Mouse (Mus musculus) v-Abl transformed pro-B cells (cell line): ENCODE results near the gene Pex19.

ENCODE experiments used
- in situ Hi-C, 2 experiments: fragments of 400-800 bp; cut with MboI; formaldehyde crosslinking; loops; one replicate each; pipeline ENCODE4 v1.15.1; 2025; ENCODE audit not compliant: unreplicated experiment in 2 of 2

Gene Pex19

DNA sequence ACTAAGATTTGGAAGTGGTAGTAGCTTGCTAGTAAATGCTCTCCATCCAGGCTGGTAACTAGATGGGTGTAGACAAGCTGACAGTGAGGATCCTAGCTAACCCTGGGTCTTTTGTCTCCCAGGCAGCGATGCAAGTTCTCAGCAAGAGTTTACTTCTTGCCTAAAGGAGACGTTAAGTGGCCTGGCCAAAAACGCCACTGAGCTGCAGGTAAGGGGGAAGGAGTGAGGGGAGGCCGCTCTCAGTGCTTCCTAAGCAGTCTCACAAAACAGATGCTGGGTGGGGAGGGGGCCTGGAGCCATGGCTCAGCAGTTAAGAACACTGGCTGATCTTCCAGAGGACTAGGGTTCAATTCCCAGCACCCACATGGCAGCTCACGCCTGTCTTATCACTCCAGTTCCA is 3.2 kb downstream of the Pex19 start:
- in situ Hi-C loops, result loop anchor here (25.0 kb wide), 1 partner anchor 383 kb away; the partner anchor contains the start of genes Cfap45 (in 2 of the 2) and Tagln2 (in 2 of the 2)

DNA sequence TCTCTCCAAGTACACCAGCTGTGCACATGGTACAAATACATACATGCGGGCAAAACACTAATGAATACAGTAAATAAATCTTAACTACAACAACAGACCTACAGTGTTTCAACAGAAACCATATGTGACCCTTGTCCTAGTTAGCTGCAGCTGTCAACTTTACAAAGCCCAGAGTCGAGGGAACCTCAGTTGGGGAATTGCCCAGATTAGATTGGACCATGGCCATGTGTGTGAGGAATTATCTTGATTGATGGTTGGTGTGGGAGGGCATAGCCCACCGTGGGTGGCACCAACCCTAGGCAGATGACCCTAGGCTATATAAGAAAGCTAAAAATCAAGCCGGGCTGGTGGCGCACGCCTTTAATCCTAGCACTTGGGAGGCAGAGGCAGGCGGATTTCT is 5.8 kb downstream of the Pex19 start:
- in situ Hi-C loops, result loop anchor here (25.0 kb wide), 1 partner anchor 380 kb away; the partner anchor contains the start of genes Cfap45 (in 2 of the 2) and Tagln2 (in 2 of the 2)

DNA sequence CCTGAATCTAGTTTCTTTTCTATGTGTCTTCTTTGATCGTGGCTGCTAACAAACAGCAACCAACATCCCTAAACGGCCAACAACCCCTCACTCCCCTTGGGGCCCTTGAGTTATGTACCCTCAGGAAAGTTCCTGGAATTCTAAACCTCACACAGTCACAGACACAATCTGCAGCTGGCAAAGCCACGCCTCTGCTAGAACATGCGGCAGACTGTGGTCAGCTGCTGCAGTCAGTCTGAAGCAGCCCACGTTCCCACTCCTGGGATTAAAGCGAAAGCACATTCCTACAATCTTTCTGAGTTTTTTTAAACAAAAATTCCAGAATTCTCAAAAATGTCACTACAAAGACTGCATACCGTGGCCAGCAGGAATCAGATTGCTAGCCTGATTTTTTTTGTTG is 7.0 kb downstream of the Pex19 start:
- in situ Hi-C loops, result loop anchor here (25.0 kb wide), 1 partner anchor 379 kb away; the partner anchor contains the start of genes Cfap45 (in 2 of the 2) and Tagln2 (in 2 of the 2)

DNA sequence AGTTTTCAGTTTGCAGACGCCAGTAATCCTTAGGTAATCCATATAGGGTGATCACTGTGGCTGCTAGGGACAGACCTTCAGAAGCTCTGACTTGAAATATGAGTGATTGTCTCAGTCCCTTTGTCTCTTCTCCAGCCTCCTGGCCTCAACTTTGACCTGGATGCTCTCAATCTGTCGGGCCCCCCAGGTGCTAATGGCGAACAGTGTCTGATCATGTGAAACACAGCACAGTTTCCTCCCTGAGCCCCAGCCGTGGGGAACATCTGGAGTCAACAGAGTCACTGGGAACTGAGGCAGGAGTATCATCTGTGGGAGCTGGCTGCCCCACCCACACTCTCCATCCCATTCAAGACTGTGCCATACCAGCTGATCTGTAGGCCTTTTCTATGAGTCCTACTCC is 7.5 kb downstream of the Pex19 start:
- in situ Hi-C loops, result loop anchor here (25.0 kb wide), 1 partner anchor 378 kb away; the partner anchor contains the start of genes Cfap45 (in 2 of the 2) and Tagln2 (in 2 of the 2)

DNA sequence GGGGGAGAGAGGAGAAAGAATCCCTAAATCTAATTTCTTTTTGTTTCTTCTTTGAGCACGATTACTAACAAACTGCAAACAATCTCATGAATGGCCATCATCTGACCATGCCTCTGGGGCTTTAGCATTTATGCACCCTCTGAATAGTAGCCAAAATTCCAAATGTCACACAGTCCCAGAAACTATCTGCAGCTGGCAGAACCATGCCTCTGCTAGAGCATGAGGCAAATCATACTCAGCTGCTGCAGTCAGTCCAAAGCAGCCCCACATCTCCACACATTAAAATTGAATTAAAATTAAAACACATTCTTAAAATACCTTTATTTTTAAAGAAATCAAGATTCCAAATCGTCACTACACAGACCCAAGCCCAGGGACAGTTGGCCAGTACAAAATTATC is 13.6 kb downstream of the Pex19 start:
- in situ Hi-C loops, result loop anchor here (25.0 kb wide), 1 partner anchor 372 kb away; the partner anchor contains the start of genes Cfap45 (in 2 of the 2) and Tagln2 (in 2 of the 2)

DNA sequence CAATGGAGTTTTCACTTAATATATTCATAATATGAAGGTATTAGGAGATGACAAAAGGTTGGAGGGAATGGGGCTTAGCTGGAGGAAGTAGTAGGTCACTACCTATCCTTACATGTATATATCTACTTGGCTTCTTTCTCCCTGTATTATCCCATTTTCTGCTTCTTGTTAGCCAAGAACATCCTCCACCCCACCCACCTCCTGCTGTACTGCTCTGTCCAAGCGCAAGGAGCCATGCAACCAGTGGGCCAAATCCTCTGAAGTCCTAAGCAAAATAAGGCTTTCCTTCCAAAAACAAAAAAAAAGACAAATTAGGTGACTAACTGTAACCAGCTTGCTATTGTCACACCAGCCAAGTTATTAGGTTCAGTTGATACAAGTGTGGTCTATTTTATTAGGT is 14.3 kb downstream of the Pex19 start:
- in situ Hi-C loops, result loop anchor here (25.0 kb wide), 1 partner anchor 371 kb away; the partner anchor contains the start of genes Cfap45 (in 2 of the 2) and Tagln2 (in 2 of the 2)

DNA sequence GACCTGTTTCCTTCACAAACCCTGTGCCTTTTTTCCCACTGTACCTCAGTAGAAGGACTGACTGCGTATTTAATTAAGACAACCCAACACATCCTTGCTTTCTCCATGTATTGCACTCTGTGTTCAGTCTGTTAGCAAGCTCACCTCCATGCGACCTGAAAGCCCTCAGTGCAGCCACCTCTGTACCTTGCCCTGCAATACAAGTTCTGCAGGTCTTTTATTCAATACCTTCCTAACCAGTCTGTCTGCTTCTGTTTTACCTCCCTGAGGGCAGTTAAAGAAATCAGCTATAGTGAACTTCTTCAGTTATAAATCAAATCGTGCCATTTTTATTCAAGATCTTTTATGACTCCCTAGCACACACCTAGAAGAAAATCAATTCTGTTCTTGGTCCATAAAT is 15.0 kb downstream of the Pex19 start:
- in situ Hi-C loops, result loop anchor here (25.0 kb wide), 1 partner anchor 371 kb away; the partner anchor contains the start of genes Cfap45 (in 2 of the 2) and Tagln2 (in 2 of the 2)

DNA sequence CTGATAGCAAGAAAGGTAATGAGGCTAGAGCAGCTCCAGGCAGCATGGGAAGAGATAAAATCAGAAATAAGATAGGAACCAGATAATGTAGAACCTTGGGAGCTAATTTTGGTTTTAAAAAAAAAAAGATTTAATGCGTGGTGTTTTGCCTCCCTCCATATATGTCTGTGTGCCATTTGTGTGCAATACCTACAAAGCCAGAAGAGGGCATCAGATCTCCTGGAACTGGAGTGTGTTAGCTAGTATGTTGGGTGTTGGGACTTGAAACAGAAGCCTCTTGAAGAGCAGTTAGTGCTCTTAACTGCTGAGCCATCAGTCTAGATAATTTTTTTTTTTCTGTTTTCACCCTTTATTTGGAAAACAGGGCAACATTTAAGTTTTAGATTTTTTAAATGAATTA is 17.0 kb downstream of the Pex19 start:
- in situ Hi-C loops, result loop anchor here (25.0 kb wide), 1 partner anchor 369 kb away; the partner anchor contains the start of genes Cfap45 (in 2 of the 2) and Tagln2 (in 2 of the 2)

DNA sequence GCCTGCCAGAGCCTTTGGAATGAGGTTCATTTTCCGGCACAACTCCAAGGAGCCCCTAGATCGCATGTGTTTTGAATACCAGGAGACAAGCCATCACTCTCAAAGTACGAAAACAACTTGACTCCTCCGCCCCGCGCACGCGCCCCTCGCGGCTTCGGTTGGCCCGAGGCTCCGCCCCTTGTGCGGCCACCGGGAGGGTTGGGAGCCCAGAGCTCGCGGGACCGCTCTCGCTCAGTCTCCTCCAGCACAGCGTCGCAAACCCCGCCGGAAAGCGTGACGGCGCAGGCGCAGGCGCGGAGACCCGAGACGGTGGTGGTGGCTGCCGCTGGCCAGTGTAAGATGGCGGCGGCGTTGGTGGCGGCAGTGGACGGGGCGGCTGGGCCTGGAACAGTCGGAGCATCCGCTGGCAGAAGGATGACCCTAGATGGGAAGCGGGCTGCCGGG is 21.3 kb downstream of the Pex19 start, which contains the start of gene Dcaf8:
Gene Dcaf8 (plus strand): TSS at position 250 of the 444 bp plus-strand sequence.
- in situ Hi-C loops, result loop anchor here (5.0 to 25.0 kb wide), 2 partner anchors 164 to 364 kb away; partner anchors contain the start of genes Cfap45 (in 2 of the 2) and Tagln2 (in 2 of the 2)

DNA sequence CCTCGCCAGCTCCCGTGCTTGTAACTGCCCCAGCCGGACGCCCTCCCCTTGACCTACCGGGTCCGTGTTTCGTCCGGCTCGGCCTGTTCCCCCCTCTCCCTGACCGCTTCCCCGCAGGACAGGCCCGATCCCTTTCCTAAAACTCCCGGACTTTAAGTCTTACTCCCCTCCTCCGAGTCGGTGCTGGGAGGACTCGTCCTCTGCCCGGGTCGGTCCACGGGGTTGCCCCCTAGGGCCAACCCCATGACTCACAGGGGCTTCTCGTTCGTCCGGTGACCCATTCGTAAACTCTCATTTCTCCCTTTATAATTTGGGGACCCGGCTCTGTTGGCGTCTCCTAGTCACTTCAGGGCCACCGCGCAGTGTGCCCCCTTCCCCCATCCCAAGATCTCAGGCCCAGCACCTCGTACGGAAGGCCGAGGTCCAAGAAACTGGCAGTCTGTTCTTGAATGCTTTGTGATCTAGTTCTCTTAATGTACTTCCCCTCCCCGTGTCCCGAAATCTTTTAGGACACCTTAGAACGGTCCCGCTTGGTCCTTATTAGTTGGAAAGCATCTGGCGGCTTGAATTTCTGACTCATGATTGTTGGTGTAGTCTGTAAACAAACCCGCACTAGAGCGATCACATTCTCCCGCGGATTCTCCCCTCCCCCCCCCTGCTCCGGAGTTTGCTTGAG is 21.9 kb downstream of the Pex19 start:
- in situ Hi-C loops, result loop anchor here (5.0 to 25.0 kb wide), 2 partner anchors 164 to 364 kb away; partner anchors contain the start of genes Cfap45 (in 2 of the 2) and Tagln2 (in 2 of the 2)

DNA sequence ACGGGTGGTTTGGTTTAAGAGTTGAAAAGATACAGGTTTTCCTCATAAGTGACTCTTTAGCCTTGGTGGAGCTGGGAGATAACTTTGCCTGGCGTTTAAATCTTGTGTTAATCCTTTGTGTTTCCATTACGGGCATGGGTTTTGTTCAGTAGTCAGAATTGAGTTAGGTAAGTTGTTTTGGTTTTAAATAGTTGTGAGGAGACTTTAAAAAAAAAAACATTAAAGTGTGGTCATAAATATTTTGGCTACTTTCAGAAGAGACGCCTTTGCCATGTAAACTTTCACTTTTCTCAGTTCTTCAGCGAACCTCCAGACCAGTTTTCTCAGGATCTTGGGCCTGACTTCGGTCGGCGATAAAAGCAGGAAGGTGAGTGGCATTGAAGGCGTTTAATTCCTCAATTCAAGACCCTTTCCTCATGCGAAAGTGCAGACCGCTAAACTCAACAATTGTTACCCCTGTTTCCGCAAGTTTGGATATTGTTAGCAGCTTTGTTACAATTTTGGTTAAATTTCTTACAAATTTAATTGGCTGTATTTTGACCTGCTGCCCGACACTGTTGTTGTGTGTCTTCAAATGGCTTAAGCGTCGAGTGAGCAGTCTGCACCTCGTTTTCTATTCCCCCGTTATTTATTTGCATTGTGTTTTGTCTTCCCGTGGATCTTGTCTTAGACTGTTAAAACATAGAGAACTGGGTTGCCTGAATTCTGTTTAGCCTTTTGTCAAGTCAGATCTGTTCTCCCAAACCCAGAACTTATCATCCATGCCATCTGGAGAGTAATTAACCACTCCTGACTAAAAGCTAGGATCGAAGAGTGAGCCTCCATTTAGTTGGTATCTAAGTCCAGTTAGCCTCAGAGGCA is 22.6 kb downstream of the Pex19 start:
- in situ Hi-C loops, result loop anchor here (5.0 to 25.0 kb wide), 2 partner anchors 163 to 363 kb away; partner anchors contain the start of genes Cfap45 (in 2 of the 2) and Tagln2 (in 2 of the 2)

DNA sequence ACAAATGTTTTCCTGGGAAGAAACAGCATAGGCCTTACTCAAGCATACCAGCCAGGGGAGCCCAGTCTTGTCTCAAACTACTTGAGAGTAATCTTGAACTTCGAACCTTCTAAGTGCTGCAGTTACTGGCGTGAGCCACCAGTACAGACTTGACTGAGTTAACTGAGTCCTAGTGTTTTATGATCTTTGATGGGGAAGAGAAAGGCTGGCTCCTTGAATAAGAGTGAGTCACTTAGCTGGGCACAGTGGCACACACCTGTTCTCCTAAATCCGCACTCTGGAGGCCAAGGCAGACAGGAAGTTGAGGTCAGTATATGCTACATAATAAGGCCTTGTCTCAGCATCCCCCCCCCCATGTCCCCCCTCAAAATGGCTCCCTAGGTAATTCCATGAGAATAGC is 28.0 kb downstream of the Pex19 start:
- in situ Hi-C loops, result no loop called here

DNA sequence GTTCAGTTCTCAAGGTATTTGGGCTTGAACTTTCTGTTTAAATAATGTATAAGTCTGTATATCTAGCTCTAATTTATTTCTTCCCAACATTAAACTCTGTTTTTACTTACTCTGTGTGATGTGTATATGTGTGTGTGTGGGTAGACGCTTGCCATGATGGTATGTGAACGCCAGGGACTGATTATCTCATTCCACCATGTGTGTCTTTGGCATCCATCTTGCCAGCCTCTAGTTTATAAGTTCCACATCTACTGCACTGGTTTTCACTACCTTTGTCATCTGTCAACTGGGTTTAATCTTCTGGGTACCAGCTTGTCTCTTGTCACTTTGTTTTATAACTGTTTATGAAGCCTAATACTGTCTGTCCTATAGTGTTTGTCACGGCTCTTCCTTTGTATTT is 29.0 kb downstream of the Pex19 start:
- in situ Hi-C loops, result no loop called here

DNA sequence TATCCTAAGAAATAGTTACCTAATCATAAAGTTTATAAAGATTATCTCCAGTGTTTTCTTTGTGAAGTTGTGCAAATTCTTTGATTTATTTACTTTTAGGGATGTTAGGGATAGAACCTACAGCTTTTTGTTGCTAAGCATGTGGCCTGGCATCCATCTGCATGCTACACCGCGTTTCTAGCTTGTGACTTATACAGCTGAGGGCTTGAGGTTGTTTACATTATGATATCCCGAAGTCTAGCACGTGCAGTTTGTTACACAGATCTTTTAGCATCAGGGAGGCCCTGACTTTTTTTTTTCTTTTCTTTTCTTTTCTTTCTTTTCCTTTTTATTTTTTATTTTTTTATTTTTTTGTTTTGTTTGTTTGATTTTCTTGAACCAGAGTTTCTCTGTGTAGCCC is 33.4 kb downstream of the Pex19 start:
- in situ Hi-C loops, result loop anchor here in 1 of 2 experiments (5.0 kb wide), 1 partner anchor 152 kb away; no protein-coding TSS in a partner anchor

DNA sequence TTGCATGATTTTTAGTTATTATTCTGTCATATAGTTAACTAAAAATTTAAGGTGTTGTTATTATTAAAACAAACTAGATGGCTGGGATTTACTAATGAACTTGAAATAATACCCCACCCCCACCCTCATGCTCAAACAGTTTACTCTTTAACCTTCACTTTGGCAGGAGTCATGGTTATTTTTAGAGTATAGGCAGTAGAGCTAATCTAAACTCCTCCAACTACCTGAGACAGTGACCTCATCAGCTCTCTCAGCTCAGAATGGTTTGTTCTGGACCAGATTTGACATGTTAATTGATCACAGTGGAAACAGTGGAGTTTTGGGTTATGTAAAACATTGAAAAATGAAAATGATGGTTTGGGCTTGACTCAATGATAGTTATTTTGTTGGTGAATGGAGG is 34.0 kb downstream of the Pex19 start:
- in situ Hi-C loops, result loop anchor here in 1 of 2 experiments (5.0 kb wide), 1 partner anchor 152 kb away; no protein-coding TSS in a partner anchor

DNA sequence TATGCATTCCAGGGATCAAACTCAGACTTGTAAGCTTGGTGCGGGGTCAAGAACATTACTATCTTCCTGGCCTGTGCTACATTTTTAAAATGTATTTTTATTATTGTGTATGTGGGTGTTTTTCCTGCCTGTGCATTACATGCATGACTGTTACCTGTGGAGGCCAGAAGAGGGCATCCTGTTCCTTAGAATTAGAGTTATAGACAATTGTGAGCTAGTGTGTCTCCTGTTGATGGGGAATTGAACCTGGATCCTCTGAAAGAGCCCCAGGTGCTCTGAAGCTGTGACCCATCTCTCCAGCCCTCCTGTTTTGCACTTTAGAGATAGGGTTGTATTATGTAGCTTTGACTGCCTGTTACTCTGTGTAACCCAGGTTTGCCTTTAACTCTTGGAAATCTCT is 35.5 kb downstream of the Pex19 start:
- in situ Hi-C loops, result loop anchor here in 1 of 2 experiments (5.0 kb wide), 1 partner anchor 150 kb away; no protein-coding TSS in a partner anchor

DNA sequence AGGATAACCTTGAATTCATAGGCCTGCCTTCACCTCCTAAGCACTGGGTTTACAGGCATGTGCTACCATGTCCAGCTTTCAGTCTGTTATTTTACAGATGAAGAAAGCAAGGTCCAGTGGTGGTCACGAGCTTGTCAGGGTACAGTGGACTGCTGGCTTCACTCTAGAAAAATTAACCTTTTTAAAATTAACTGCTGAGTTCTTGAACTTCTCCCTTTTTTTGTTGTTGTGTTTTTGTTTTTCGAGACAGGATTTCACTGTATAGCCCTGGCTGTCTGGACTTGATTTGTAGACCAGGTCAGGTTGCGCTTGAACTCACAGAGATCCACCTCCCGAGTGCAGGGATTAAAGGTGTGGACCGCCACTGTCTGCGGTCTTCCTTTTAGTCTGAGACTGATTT is 36.4 kb downstream of the Pex19 start:
- in situ Hi-C loops, result loop anchor here in 1 of 2 experiments (5.0 kb wide), 1 partner anchor 149 kb away; no protein-coding TSS in a partner anchor

DNA sequence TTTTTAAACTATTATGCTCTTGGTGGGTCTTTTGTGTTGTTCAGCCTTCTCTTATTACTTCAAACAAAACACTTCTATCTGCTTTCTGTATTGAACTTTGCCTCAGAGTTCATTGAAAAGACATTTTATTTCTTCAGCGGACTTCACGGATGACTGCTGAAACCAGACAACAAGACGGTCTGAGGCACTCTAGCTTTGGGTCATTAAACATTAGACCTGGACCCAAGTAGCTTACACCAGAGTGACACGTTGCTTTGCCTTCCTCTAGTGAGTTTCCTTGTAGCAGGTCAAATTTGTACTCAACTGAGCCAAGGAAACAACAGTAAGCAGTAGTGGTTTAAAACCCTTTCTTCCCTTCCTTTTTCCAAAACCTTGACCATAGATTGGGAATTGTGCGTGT is 41.4 kb downstream of the Pex19 start:
- in situ Hi-C loops, result no loop called here

DNA sequence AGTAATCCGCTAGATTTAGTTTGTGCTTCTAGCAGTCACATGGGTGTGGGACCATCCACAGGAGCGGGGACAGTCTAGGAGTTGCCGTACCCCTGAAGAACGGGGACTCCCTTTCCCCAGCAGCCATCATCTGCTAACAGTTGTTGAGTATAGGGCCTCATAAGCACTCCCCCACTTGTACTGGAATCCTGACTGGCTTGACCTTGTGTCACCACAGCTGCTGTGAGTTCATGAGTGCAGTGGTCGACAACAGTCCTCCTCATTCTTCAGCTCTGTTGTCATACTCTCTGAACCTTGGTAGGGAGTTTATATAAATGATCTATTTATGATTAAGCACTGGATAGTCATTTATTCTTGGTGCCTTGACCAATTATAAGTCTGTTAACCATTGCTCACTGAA is 43.3 kb downstream of the Pex19 start:
- in situ Hi-C loops, result no loop called here

DNA sequence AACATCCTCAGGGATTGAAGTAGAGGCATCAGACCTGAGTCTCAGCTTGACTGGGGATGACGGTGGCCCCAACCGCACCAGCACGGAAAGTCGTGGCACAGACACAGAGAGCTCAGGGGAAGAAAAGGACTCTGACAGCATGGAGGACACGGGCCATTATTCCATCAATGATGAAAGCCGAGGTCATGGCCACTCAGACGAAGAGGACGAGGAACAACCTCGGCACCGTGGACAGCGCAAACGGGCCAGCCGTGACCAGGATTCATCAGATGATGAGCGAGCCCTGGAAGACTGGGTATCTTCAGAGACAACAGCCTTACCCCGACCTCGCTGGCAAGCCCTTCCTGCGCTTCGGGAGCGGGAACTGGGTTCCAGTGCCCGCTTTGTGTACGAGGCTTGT is 45.8 kb downstream of the Pex19 start:
- in situ Hi-C loops, result no loop called here
